Mouse (Mus musculus) hematopoietic stem cell, adult 5-6 weeks (primary cell): ENCODE data around the gene Ralgapa1. TPM values are rescaled to one million over a fixed set of nuclear protein-coding genes. Genes with fewer than 3 reads are reported as not detected.
"Not testable (repeated sequence)": the region's sequence is repeated elsewhere in the genome, so short reads cannot be mapped to it uniquely, and the experiment has no call there.

Experiments
- ATAC-seq, 2 experiments: fragments of 125-278 bp in 1 of 2; replicated peaks in 1 of 2; 2 replicates each; pipeline ENCODE4 v1.8.0; 2016 to 2017; ENCODE audit warnings: inconsistent platforms in 2 of 2, mild to moderate bottlenecking in 2 of 2, moderate number of reproducible peaks in 2 of 2, low read depth in 1 of 2, moderate TSS enrichment in 1 of 2; ENCODE audit not compliant: low FRiP score in 2 of 2, poor library complexity in 2 of 2, severe bottlenecking in 2 of 2, insufficient read depth in 1 of 2, low TSS enrichment in 1 of 2
- total RNA-seq: library from RNA; stranded (forward); fragments of 172-1452, 232-1000 nt; gene quantifications from 2 replicates; pipeline ENCODE4 v1.2.3, GENCODE M21; 2017

Gene Ralgapa1
- total RNA-seq, 1 experiment from 2014 or later = 50.8 TPM

DNA sequence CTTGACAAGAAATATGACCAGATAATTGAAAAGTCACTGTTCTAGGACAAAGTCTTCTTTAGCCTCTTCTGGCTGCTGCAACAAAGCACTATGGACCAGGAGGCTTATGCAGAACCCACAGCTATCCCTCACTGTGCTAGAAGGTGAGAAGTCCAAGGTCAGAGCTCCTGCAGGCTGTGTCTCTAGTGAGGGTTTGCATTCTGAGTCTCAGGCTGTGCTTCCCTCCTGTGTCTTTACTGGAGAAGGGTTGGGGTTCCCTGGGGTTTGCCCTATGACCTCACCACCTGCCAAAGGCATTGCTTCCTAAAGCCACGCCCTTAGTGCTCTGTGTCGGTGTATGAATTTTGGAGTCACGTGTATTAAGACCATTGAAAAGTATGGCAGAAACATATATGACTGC, 252.5 kb downstream of the Ralgapa1 start:
- ATAC-seq = no peak

DNA sequence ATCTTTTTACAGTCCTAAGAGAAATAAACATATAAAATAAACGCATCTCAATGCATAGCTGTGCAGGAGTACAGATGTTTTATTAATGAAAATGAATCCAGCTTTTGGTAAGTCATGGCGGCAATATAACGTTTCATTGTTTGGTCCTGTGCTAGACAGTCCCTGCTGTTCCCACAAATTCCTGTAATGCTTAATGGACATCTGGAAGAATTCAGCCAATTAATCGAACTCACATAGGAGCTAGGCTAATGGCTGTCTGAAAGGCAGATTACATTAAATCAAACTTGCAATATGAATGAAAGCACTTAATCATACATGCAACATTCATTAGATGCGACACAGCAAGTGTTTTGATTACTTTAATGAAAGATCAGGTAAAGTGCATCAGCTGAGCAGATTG, 254.1 kb downstream of the Ralgapa1 start:
- ATAC-seq = no peak

DNA sequence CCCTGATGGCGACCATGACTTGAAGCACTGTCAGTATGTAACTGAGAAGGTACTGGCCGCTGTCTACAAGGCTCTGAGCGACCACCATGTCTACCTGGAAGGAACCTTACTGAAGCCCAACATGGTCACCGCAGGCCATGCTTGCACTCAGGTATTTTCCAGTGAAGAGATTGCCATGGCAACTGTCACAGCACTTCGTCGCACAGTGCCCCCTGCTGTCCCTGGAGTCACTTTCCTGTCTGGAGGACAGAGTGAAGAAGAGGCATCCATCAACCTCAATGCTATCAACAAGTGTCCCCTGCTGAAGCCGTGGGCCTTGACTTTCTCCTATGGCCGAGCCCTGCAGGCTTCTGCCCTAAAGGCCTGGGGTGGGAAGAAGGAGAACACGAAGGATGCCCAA, 255.1 kb downstream of the Ralgapa1 start:
- ATAC-seq = no peak

DNA sequence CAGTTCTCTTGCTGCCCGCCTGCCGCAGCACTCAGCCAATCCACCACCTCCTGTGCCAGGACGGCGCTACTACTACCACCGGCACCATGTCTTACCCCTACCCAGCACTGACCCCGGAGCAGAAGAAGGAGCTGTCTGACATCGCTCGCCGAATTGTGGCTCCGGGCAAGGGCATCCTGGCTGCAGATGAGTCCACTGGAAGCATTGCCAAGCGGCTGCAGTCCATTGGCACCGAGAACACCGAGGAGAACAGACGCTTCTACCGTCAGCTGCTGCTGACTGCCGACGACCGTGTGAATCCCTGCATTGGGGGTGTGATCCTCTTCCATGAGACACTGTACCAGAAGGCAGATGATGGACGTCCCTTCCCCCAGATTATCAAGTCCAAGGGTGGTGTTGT, 255.8 kb downstream of the Ralgapa1 start, which contains the start of gene Aldoart2:
Gene Aldoart2, plus strand, starts transcription at position 34 of the 400 bp plus-strand sequence.
- no peak for ATAC-seq

DNA sequence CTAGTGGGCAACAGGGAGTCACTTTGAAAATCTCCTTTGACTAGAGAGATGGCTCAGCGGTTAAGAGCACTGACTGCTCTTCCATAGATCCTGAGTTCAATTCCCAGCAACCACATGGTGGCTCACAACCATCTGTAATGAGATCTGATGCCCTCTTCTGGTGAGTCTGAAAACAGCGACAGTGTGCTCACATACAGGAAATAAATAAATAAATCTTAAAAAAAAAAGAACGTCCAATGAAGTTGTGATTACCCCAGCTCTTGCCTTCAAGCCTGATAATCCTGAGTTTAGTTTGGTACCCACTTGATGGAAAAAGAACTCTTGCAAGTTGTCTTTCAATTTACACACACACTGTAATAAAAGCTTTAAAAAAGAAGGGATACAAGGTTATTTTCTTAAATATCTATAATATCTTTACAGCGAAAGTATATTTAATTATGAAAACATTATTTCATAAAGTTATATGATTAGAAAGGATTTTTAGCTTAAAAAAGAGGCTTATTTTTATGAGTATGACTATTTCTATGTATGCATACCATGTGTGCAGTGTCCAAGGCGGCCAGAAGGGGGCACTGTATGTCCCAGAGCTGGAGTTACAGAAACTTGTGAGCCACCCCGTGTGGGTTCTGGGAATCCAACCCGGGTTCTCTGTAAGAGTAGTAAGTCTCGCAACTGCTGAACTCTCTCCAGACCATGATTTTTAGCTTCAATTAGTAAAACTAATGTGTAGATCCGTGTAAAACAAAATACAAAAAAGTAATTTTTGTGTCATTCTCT, 256.6 kb downstream of the Ralgapa1 start:
- no peak for ATAC-seq

DNA sequence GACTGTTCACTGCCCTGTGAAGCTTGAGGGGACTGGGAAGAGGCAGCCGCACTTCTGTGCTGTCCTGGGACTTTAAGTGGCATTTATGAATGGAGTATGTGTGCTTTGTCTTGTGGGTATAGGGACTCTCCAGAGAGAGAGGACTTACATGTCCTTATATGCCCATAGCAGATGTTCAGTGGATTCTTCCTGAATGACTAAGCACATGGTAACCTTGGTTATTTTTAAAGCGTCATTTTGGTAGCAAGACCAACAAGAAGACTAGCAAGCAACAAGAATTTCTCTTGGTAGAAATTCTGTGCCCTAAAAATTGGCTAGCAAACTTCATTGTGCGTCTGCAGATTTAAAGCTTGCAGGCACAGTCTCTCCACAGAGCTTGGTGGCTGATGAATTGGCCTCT, 257.2 kb downstream of the Ralgapa1 start:
- ATAC-seq = no peak

DNA sequence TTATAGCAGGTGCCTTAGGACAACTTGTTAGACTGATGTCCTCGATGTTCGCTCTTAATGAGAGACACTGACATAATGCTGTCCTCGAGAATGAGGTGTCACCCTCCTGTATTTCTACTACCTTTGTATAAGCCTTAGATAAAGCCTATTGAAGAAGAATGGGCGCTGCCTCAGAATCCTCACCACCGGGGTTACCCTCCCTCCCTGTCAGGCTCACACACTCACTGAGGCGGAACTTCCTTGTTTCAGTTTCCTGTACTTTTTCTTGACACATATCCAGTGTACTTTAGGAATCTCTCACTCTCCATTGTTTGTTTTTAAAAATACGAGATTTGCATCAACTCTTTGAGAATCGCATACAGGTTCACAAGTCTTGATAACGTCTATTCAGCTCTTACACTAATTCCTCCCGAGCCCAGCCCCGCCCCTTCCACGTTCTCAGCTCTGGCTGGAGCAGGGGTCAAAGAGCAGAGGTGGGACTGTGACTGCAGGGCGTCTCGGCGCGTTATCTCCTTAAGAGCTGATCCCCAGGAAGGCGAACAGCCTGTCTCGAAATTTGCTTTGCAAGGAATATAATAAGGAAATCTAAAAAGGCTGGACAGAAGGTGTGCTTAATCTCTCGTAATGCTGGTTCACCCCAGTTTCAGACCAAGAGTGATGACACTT, 260.8 kb downstream of the Ralgapa1 start:
- peak; percentile 68 to 81; a peak in 3 of 4 replicates for ATAC-seq

DNA sequence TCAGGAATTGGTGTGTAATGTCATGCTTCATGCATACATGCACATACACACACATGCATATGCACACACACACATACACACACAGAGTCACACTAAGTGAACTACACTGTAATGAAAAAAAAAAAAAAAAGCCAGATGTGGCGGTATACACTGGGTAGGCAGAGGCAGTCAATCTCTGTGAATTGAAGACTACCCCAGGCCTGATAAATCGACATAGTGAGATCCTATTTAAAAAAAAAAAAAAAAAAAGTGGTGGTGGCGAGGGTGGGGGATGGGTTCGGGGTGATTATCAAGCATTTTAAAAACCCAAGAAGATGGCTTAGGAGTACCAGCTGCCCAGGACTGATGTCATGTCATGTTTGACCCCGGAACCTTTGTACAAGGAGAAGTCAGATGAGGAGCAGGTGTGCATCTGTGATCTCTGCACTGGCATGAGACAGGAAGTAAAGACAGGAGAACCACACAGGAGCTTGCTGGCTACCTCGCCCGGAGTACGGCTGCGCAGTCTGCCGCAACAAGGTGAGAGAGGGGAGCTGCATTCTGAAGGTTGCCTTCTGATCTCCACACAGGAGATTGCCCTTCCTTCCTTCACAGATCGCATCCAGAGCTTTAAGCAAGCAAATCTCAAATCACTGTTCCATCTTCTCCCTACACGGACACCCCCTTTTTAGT, 261.6 kb downstream of the Ralgapa1 start:
- no peak for ATAC-seq

DNA sequence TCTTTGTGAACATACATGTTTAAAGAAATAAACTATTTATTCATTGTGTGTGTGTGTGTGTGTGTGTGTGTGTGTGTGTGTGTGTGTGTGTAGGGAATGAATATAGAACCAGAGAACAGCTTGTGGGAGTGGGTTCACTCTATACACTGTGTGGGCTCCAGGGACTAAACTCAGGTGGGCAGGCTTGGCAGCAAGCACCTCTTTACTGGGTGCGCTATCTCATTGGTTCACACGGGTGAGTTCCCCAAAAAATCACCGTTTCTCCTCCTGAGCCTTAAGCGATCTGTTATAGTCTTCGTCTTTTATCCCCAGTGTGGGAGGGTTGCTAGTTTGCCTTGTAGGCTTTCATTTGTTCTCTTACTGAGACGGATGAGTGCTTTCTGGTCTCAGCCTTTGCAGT, 263.1 kb downstream of the Ralgapa1 start:
- ATAC-seq = no peak

DNA sequence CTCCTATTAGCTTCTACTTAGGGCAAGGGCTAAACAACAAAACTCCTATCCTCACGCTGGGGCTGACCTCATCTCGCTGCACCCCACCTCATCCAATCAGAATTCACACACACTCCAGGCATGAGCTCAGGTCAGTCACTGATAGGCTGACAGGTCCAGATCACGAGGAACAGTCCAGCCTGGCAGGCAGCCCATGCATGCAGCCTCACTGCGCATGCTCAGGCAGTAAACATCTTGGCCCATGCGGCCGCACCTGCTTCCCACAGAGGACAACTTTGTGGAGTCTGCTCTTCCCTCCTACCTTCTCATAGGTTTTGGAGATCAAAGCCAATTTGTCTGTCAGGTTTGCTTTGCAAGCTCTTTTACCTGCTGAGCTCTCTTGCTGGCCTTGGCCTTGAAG, 266.1 kb downstream of the Ralgapa1 start:
- not testable (repeated sequence) for ATAC-seq

Other genes with a start within 250 kb of the Ralgapa1 start
- gene Insm2, start 221.7 kb downstream of the Ralgapa1 start, total RNA-seq = not detected in 2 replicates
- gene Brms1l, start 15.2 kb upstream of the Ralgapa1 start, total RNA-seq = 14.9 and 23.7 TPM in 2 replicates